Mouse (Mus musculus) ovary, postnatal 10 days (tissue): ENCODE data around the gene Taf3.

Experiments
- DNase-seq: peaks from one replicate; pipeline ENCODE4 v3.0.0; 2022; ENCODE audit warnings: low spot score

Taf3 gene

DNA sequence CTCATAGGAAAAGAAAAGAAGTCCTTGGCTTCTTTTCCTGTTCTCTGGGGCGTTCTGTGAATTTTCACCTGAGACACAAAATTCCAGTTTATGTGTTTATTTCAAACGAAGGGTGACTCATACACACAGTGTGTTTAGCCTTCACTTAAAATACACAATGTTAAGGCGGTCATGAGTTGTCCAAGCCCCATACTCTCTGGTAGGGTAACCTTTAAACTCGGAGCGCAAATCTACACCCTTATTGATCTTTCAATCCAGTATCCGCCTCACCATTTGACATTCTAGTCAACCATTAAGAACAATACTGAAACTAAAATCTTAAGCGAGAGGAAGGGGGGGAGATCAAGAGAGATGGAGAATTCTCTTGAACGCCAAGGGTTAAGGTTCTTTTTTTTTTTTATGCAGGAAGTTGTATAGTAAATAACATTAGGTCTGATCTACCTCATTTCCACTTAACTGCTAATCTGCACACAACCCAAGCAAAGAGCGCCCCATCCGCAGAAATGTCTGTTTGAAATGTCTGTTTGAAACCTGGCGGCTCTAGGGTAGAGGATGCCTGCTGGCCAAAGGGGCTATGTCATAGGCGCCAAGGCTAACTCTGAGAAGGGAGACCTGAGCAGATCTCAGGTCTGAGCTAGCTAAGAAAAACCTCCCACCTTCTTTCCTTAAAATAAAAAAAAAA, 172.6 kb downstream of the Taf3 start:
- no peak for DNase-seq

DNA sequence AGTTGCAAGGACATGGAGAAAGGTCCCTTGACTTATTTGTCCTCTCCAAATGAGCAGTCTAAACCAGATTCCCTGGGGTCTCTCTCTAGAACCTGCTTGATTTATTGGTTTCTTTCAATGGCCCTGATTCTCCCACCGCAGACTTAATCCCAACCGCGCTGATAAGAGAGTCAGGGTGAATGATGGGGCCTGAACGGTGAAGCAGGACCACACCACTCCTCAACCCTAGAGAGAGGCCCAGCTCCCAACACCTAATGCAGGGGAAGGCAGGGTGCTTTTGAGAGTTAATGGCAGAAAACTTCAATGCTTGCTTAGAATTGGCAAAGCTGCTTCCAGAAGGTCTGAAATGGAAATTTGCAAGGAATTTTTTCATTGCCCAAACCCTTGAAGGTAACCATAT, 173.2 kb downstream of the Taf3 start:
- no peak for DNase-seq

DNA sequence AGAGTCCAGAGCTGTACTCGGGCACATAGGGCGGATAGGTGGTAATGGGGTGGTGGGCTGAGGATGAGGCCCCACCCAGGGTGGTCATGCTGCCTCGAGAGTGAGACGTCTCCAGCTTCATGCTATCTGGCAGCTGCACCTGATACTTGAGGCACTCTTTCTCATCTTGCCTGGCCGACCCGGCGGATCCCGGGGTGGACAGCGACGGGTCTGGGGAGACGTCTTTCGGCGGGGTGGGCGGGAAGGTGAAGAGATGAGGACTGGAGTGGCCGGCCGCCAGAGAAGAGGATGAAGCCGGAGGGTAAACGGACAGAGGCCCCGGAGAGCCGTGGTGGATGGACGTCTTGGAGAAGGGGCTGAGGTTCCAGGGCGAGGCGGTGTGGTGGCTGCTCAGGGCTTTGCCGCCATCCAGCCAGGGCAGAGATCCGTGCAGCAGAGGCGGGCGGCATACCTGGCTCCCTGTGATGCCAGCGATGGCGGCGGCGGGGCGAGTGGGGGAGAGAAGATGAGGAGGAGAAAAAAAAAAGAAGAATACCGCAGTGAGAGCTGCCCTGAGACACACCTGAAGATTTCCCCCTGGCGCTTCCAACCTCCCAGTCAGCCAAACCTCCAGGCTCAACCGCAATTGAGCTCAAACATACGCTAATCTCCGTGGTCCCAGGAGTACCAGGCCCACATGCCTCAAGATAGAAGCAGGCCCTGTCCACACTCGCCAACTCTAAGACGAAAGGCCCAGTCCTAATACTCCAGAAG, 173.8 kb downstream of the Taf3 start:
- no peak for DNase-seq

- DNase-seq: no peak
Observed at GRCm38 (mm10) chr2:9873757-9874156, 174.6 kb downstream of the Taf3 start.

DNA sequence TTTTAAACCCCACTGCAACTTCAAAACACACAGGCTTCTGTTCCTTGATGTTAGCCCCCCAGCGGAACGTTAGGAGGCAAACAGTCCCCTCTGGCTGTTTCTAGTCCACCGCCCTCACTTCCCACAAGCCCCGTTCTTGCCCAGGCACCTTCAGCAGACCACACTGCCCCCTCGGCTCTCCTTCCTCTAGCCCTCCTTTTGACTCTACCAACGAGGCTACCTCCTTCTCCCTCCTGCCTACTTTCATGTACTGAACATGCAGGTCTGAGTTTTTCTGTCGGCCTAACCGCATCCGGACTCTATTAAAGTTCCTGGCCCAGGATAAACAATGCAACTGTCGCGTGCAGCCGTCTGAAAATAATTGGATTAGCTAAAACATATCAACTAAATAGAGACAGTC, 175.7 kb downstream of the Taf3 start:
- DNase-seq: no peak

GRCm38 (mm10) chr2:9871798-9872197, 176.6 kb downstream of the Taf3 start:
- no peak for DNase-seq

DNA sequence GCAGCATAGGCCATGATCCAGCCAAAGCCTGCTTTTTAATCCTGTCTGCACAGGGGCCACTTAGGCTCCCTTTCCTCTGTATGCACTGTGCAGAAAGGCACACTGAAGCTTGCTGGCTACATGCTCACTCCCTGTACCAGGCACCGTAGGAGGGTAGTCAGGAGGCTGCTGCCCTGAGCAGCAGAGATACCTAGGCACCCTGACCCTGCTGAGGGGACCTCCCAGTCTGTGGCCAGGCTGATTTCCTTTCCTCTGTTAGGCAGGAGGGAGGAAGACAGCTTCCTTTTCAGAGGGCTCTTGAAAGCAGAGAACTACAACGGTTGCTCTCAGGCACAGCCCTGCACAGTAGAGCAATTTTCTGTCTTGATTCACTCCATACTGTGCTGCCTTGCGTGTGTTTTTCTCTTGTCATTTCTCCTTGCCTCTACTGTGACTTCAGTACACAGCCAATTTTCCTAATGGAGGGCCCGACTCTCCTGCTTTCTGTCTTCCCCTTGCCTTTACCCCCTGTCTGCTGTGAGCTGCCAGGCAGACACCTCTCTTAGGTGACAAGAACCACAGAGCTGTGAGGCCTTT, 177.2 kb downstream of the Taf3 start:
- no peak for DNase-seq

DNA sequence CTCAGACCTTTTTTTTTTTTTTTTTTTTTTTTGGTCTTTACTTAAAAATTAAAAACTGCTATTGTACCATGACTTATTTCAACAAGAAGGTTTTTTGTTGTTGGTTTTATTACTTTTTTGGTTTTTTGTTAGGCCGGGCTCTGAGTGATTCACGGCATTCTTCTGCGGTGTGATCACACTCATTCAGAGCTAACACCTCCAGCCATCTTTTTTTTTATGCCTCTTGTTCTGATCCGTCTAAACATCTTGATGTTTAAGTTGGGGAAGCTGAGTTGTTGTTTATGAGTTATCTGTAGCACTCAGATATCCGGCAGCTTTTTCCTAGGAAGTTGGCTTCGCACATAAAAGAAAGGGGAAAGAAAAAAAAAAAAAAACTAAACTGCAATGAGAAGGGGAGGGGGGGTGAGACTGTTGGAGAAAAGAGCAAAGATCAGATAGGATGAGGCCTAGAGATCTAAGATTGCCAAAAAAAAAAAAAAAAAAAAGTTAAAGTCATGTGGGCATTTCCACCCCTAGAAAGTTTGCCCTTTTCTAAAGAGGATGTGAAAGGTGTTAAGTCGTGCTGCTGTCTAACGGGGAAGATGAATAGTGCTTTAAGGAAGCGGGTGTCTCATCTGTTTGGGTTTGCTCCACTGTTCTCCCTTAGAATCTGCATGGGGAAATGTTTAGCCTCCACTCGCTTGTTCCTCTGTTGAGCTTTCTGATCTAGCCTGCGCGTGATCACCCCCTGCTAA, 181.1 kb downstream of the Taf3 start:
- no peak for DNase-seq
